Mouse (Mus musculus) layer of hippocampus, adult 8-10 months (tissue): ENCODE data around the gene Casp14. TPM values are rescaled to one million over a fixed set of nuclear protein-coding genes. Genes with fewer than 3 reads are reported as not detected.
A peak's percentile ranks its signal among the peaks of the same experiment; 100 is the strongest.

Experiments used
- DNase-seq, 2 experiments: peaks; one replicate each; pipeline ENCODE4 v3.0.0; 2022; ENCODE audit warnings: low spot score in 2 of 2
- total RNA-seq, 4 experiments: library from RNA; stranded (reverse); gene quantifications; 2 replicates each; pipeline ENCODE4 v1.2.4; 2022

The Casp14 gene
- total RNA-seq: not detected

DNA sequence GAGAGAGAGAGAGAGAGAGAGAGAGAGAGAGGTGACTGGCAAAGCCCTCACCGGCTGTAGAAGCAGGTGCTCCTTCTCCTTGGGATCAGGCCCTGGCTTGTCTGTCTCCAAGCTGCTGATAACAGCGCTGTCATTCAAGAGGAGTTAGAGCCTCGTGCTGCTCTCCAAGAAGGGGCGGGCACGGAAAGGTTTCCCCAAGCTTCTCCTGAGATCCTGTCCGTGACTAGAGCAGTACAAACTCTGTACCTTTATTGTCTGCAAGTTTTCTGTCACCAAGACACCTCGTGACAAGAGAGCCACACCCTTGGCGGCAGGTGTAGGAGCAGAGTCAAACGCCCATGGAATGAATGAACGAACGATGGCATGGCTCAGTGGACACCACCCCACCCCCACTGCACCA, at the start of gene Casp14:
Gene Casp14 (minus strand): TSS at position 239 of the 400 bp plus-strand sequence.
- no peak for DNase-seq

- no peak for DNase-seq
Measured at GRCm38 (mm10) chr10:78765570-78765969, 47.5 kb upstream of the Casp14 start.

GRCm38 (mm10) chr10:78756021-78756420, 37.9 kb upstream of the Casp14 start:
- peak; percentile 65 to 89 for DNase-seq

DNA sequence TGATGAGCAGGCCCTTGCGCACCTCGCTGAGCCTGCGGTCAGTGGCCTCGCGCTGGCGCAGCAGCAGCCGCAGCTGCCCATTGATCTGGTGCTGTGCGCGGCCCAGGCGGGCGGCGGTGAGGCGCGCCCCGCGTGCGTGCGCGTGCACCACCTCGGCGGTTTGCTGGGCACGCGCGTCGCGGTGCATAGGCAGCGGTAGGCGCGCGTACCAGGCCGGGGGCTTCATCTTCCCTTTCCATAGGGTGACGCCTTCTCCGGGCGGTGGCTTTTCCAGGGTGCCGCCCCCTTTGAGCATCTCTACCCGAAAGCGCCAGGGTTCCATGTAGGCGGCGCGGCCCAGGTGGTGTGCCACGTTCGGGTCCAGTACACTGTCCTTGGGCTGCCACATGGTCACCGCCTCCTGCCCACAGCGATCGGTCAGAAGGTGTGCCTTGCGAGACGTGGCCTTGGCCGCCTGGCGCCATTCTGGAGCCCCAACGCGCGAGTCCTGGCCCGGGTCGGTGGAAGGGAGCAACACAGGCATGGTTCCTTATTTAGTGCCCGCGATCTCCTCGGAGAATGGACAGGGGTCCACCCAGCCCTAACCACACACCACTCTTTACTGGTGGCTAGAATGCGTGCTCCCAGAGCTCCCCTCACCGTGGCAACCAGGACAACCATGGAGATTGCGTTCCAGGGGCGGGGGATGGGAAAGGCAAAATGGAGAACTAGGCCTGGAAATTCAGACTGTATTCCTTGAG, 34.5 kb upstream of the Casp14 start, which contains the start of gene Ccdc105:
Gene Ccdc105 (minus strand): TSS at position 614 of the 740 bp plus-strand sequence.
- peak; percentile 63 to 77 for DNase-seq

GRCm38 (mm10) chr10:78748946-78749345, 30.9 kb upstream of the Casp14 start:
- no peak for DNase-seq

DNA sequence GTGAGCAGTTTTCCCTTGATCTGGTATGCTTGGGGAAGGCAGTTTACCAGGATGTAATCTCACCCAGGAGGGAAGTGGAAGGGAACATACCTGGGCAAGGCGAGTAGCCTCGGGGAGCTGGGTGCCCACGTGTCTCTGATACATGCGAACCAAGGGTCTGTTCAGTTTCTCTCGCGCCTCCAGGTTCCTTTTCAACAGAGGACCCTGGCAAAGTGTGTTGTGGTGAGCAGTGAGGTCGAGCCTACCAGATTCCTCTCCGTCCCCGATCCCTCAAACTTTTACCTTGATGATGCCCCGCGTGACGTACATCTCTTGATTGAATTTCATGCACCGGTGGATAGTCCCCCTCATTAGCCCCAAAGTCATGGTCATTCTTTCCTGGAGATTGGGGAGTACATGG, 30.1 kb upstream of the Casp14 start:
- DNase-seq: no peak

DNA sequence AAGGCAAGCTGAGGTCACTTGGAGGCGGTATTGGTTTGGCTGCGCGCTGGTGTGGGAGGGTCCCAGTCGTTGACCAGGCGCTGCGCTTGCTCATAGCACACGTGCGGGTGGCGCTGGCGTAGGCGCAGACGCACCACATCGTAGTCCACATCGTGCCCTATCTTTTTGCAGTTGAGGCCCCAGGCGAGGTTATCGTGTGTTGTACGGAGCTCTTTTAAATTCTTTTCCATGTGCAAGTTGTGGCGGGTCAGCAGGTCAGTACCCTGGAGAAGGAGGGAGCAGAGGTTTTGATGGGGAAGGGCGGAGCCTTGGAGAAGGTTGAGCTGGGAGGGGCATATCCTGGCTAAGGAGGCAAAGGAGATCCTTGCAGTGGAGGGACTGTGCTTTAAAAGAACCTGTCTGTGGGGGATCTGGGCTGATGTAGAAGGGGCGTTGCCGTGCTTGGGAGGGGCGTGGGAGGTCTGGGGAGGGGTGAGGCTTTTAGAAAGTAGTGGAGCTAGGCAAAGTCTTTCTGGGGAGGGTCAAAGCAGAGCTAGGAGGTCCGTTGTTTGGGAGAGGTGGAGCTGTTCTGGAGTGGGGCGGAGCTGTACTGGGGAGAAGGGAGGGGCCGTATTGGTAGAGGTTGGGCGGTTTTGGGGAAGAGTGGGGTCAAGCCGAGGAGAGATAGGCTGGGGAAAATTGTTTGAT, 29.1 kb upstream of the Casp14 start:
- DNase-seq: peak; percentile 16 to 29

GRCm38 (mm10) chr10:78745453-78746232, 27.5 kb upstream of the Casp14 start:
- no peak for DNase-seq

DNA sequence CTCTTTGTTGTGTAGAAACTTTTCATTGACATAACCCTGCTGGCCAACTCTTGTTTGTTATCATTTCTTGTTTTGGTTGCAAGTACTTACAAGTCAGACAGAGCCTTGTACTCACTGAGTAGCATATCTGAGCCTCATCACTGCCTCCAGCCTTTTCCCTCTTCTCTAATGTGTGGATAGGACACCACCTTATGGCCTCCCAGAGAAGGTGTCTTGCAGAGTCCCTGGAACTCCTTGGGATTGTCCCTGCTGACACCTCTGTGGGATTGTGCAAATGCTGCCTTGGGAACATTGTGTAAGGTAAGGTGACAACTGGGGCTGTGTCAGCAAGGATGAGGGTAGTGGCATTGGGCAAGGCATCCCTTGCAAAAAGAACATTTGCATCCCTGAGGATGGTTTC, 25.6 kb upstream of the Casp14 start:
- no peak for DNase-seq

DNA sequence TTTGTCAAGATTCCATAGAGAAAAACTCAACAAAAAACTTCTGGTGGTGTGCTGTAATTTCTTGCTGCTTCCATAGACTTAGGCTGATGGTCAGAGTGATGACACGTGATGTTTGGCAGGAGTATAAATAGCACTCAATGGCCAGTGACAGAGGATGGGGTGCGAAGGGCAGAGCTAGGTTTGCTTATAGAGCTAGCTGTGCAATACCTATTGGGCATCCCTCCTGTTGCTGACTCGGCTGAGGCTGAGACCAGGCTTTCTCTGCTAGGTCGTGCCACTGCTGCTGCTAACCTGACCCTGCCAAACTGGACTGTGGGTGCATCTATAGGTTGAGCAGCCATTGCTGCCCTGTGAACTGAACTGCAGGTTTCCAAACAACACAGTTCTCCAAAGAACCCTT, 21.7 kb upstream of the Casp14 start:
- no peak for DNase-seq

- no peak for DNase-seq
Measured at GRCm38 (mm10) chr10:78727876-78728275, 9.8 kb upstream of the Casp14 start.

DNA sequence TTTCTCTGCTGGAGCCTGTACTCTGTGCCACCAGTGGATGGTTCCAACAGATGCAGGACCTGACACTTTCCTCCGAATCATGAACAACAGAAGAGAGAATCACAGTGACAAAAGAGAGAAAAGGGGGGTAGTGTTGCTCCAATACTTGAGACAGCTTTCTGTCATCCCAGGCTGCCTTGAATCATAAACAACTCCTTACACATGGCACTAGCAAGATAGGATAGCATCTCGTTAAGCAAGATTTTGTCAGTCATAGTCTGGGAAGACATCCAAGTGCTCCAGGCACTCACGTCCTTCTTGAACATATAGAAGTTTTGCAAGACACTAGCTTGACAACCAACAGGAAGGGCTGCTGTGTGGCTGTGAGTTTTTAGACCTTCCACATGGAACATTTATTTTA, 8.9 kb upstream of the Casp14 start:
- DNase-seq: no peak

DNA sequence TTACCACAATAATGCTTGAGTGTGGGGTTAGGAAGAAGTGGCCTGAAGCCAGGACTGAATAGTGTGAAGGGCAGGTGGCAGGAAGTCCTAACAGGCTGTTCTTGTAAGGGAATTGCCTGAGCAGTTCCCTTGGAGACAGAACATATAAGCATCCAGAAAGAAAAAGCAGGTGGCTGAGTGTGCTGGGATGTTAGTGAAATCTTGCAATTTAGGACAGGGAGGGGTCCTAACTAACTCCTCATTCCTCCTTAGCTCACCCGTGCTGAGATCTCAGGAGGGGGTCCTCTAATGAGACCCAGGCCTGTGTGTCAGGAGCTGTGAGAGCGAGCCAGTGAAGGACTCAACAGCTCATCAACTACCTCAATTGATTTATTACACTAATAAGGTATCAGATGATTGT, 5.3 kb upstream of the Casp14 start:
- DNase-seq: no peak

DNA sequence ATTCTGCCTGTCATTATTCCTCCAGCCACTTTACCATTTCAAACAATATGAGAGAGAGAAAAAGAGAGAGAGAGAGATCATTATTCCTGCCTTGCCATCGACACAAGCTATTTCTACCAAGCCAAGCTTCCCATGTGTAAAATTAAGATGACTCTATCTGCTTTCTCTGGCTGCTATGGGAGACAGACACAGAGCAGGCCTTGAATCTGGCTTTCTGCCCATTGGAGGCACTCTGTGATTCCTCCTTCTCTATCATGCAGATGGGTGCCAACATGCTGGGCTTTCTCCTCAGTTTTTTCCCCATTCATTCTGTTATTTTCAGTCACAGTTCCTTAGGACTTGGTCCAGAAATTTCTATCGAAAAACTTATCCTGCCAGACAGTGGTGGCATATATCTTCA, 4.6 kb upstream of the Casp14 start:
- peak; percentile 39 to 46 for DNase-seq

GRCm38 (mm10) chr10:78722036-78722435, 3.9 kb upstream of the Casp14 start:
- DNase-seq: no peak

DNA sequence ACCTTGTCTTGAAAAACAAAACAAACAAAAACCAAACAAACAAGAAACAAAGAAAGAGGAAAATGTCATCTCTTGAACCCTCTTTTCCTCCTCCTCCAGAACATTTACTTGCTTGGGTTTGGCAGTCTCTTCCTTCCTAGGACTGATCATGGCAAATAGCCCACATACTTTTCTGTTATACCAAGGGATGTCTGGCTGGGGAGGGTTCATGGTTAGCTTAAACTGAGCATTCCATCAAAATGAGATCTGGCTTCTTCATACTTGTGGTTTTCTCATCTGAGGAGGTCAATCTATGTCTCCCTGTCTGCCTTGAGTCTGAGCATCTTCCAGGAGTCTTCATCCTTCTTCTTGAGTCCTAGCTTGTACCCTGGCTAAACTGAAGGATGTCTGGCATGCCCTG, 1.9 kb downstream of the Casp14 start:
- no peak for DNase-seq

- no peak for DNase-seq
Measured at GRCm38 (mm10) chr10:78715156-78715555, 2.9 kb downstream of the Casp14 start.

DNA sequence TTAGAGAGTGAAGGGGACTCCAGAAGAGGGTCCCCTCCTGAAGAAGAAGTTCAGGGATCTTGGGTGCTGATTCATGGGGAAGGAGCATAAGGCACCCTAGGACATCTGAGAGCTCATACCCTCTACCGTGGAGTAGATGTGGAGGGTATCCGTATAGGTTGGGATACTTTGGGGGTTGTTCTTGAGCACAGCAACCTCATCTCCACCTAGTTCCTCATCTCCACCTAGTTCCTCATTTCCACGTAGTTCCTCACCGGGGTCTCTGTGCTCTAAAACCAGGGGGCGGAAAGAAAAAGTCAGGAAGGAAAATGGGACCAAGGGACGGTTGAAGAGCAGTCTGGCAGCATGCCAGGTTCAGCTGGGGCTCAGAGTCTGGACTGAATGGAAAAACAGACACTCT, 4.0 kb downstream of the Casp14 start:
- no peak for DNase-seq

- no peak for DNase-seq
Measured at GRCm38 (mm10) chr10:78710706-78711105, 7.4 kb downstream of the Casp14 start.

DNA sequence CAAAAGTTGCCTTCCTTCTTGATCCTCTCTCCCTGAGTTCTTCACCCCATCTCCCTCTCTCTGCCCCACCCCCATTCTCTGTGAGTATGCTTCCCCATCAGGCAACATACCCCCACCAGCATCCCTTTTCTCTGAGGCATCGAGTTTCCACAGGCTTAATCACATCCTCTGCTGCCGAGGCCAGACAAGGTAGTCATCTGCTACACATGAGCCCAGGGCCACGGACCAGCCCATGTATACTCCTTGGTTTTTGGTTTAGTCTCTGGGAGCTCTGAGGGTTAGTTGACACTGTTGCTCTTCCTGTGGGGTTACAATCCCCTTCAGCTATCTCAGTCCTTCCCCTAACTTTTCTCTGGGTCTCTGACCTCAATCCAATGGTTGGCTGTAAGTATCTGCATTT, 17.2 kb downstream of the Casp14 start:
- DNase-seq: no peak

DNA sequence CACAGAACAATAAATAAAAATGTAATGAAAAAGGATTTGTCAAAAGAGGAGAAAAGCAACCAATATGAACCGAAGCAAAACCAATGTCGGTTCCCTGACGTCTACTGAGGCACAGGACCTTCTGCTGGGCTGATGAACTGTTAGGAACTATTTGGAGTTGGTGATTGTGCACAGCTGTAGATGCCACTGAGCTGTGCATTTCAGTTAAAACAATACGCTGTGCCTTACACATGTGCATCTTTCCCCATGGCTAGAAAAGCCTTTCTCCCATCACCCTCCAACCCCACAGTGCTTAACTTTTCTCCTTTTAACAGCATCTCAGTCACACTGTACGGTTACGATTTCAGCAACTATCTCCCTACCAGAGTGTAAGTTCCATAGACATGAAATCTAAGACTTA, 28.1 kb downstream of the Casp14 start:
- no peak for DNase-seq

DNA sequence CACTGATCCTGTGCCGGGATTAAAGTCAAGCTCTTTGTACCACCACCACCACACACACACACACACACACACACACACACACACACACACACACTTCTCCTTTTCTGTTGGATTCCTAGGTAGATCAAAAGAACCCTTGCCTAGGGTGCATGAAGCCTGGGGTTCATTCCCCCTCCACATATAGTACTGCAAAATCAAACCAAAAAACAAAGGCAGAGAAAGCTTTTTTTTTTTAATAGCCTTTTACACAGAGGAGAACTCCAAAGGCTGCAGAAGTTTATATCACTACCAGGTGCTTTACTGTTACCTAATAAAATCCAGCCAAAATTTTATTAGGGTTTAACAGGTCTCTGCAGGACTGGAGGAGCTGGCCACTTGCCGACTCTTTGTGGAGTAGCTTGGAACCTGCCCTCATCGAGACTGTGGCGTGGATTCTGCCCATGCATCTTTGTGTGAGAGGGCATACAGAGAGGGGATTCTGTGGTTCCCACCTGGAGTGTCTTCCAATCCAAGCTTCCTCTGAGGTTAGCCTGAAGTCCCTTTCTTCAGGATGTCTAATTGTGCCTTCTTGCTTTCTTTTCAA, 31.0 kb downstream of the Casp14 start:
- DNase-seq: no peak
